Mouse (Mus musculus): ENCODE measurements around the gene Obox7. TPM values are rescaled to one million over a fixed set of nuclear protein-coding genes. Genes with fewer than 3 reads are reported as not detected.
"Not testable (repeated sequence)": the region's sequence is repeated elsewhere in the genome, so short reads cannot be mapped to it uniquely, and the experiment has no call there.

The Obox7 gene
- not detected for total RNA-seq (2021)

DNA sequence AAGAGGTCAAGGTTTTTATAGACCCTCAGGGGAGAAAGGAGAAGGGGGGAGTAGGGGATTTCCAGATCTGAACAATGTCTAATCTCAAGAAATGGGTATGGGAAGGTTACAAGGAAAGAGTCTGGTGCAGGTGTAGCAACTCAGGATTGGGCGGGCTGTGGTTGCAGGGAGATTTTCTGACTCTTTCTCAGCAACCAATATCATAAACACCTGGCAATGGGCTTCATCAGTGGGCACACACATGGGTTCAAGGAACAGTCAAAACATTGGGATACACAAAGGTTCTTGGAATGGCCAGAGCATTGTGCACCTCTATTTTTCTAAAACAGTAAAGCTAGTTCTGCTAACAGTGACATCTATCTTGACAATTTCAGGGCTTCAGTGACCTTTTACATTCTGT is at the start of gene Obox7:
Gene Obox7, plus strand, starts transcription at position 301 of the 400 bp plus-strand sequence.
- DNase-seq (ENCODE audit: low spot score in 2 of 2); intact Hi-C loops (cut with DNase I): not testable (repeated sequence)

GRCm38 (mm10) chr7:14622556-14623542 is 36.4 kb upstream of the Obox7 start:
- DNase-seq (ENCODE audit: low spot score in 2 of 2); intact Hi-C loops (cut with DNase I): not testable (repeated sequence)

Other genes starting within 250 kb of the Obox7 start
- not detected for gene Sult2a8, start 212.7 kb upstream of the Obox7 start, total RNA-seq (2021)
- gene Sult2a7, start 165.3 kb upstream of the Obox7 start, total RNA-seq (2021), result not detected
- gene Vmn1r90, start 96.0 kb upstream of the Obox7 start, total RNA-seq (2021), result under 1 TPM in 1 of 2 experiments, not detected in 1; 0.05 TPM

All from left cerebral cortex, postnatal 36 days (tissue).